Mouse (Mus musculus) granulocyte monocyte progenitor cell, adult 5-6 weeks (primary cell): ENCODE data around the gene Acot11. TPM values are rescaled to one million over a fixed set of nuclear protein-coding genes. Genes with fewer than 3 reads are reported as not detected.
"Not testable (repeated sequence)": the region's sequence is repeated elsewhere in the genome, so short reads cannot be mapped to it uniquely, and the experiment has no call there.

Experiments
- ATAC-seq: replicated peaks from 2 replicates; pipeline ENCODE4 v1.8.0; 2016; ENCODE audit warnings: mild to moderate bottlenecking, moderate TSS enrichment, inconsistent platforms; ENCODE audit not compliant: poor library complexity, severe bottlenecking
- total RNA-seq, 2 experiments: library from RNA; stranded (forward) in 1 of 2; stranded (reverse) in 1 of 2; fragments of 200-712, 200-1000 nt in 1 of 2; fragments of >200 nt in 1 of 2; fragmentation: Nextera tagmentation in 1 of 2; gene quantifications; 2 replicates each; pipeline ENCODE4 v1.2.3; 2014 to 2017

The Acot11 gene
- total RNA-seq, 2 experiments from 2014 or later, result 4.9 to 5.9 TPM

- no peak for ATAC-seq
Measured at GRCm38 (mm10) chr4:106815396-106816324, 10.9 kb upstream of the Acot11 start.

- ATAC-seq, result no peak
Measured at GRCm38 (mm10) chr4:106811162-106811561, 6.4 kb upstream of the Acot11 start.

GRCm38 (mm10) chr4:106810039-106810438, 5.2 kb upstream of the Acot11 start:
- no peak; the same call in 1 of the 2 replicates for ATAC-seq

GRCm38 (mm10) chr4:106807287-106807686, 2.5 kb upstream of the Acot11 start:
- peak; percentile 14; the same call in 1 of the 2 replicates for ATAC-seq

- no peak for ATAC-seq
Measured at GRCm38 (mm10) chr4:106805890-106806289, 1.1 kb upstream of the Acot11 start.

GRCm38 (mm10) chr4:106804201-106804909, 443 bp downstream of the Acot11 start:
- peak; percentile 84 for ATAC-seq

GRCm38 (mm10) chr4:106803781-106804180, 1.0 kb downstream of the Acot11 start:
- ATAC-seq, result peak; percentile 33

GRCm38 (mm10) chr4:106799772-106800336, 4.9 kb downstream of the Acot11 start:
- ATAC-seq, result peak; percentile 19

- no peak for ATAC-seq
Measured at GRCm38 (mm10) chr4:106798908-106799546, 5.8 kb downstream of the Acot11 start.

GRCm38 (mm10) chr4:106795289-106795688, 9.5 kb downstream of the Acot11 start:
- ATAC-seq, result no peak

GRCm38 (mm10) chr4:106794247-106794646, 10.6 kb downstream of the Acot11 start:
- ATAC-seq, result peak; percentile 44

- not testable (repeated sequence) for ATAC-seq
Measured at GRCm38 (mm10) chr4:106793826-106794225, 11.0 kb downstream of the Acot11 start.

GRCm38 (mm10) chr4:106792276-106792675, 12.5 kb downstream of the Acot11 start:
- ATAC-seq, result no peak

- no peak for ATAC-seq
Measured at GRCm38 (mm10) chr4:106790938-106791337, 13.9 kb downstream of the Acot11 start.

- ATAC-seq, result not testable (repeated sequence)
Measured at GRCm38 (mm10) chr4:106790218-106790617, 14.6 kb downstream of the Acot11 start.

GRCm38 (mm10) chr4:106789705-106790104, 15.1 kb downstream of the Acot11 start:
- no peak for ATAC-seq

- no peak for ATAC-seq
Measured at GRCm38 (mm10) chr4:106788627-106789026, 16.2 kb downstream of the Acot11 start.

- peak; percentile 77 for ATAC-seq
Measured at GRCm38 (mm10) chr4:106787830-106788229, 17.0 kb downstream of the Acot11 start.

GRCm38 (mm10) chr4:106785753-106786540, 18.9 kb downstream of the Acot11 start:
- 0 out of 2 replicates have a peak, but pooled peaks have one; percentile 12 for ATAC-seq
